Mouse (Mus musculus): ENCODE measurements around the gene Nek6. TPM values are rescaled to one million over a fixed set of nuclear protein-coding genes. Genes with fewer than 3 reads are reported as not detected.

Gene Nek6
- polyA plus RNA-seq, 1 experiment from 2014 or later = 60.8 TPM

GRCm38 (mm10) chr2:38554226-38554995 is 43.0 kb downstream of the Nek6 start:
- Histone ChIP-seq H3K4me2 (no peak overlapping the region), H3K27ac (no peak overlapping the region), H3K4me3 (no peak overlapping the region), H3K9me3 (replicated peaks) (no peaks in the 10 kb centered on the region), H3K27me3 (no peaks in the 10 kb centered on the region), H3K36me3 (peaks cover 18% of the 10 kb centered on the region; the same call in 1 of the 2 replicates), H3K9ac (no peak overlapping the region), H3K4me1 (replicated peaks) (peaks cover 11% of the 10 kb centered on the region)
- ATAC-seq (replicated peaks; ENCODE audit: insufficient number of reproducible peaks, insufficient read depth, low FRiP score, low read depth) = no peak
- WGBS = 81% methylated on average over 19 of the region's 19 CpGs

DNA sequence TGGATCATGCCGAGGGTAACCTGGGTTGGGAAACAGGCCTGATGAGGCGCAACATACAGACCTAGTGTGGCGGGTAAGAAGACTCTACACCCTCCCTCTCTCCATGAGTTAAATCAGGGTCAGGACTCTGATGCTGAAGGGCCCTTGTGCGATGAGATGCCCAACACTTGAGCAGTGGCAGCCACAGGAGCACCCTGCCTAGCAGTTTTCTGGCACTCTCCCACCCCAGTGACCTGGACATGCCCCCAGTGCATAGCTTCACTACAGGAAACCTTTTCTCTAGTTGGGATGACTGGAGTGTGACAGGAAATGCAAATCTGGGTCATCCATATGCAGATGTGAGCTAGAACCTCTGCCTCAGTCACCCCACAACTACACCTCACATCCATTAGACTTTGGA is 44.2 kb downstream of the Nek6 start:
- H3K4me3 ChIP-seq = no peak overlapping the region
- no peak overlapping the region for H3K9ac ChIP-seq
- H3K27ac ChIP-seq = no peak overlapping the region
- WGBS = 86% methylated on average over 4 of the region's 4 CpGs
- peaks cover 15% of the 10 kb centered on the region for H3K4me1 ChIP-seq (replicated peaks)
- no peaks in the 10 kb centered on the region for H3K9me3 ChIP-seq (replicated peaks)
- H3K36me3 ChIP-seq = peaks cover 29% of the 10 kb centered on the region; the same call in 1 of the 2 replicates
- ATAC-seq (replicated peaks; ENCODE audit: insufficient number of reproducible peaks, insufficient read depth, low FRiP score, low read depth) = no peak
- H3K4me2 ChIP-seq = no peak overlapping the region
- no peaks in the 10 kb centered on the region for H3K27me3 ChIP-seq

- no peaks in the 10 kb centered on the region for H3K27me3 ChIP-seq
- peaks cover 16% of the 10 kb centered on the region for H3K4me1 ChIP-seq (replicated peaks)
- WGBS = 73% methylated on average over 3 of the region's 3 CpGs
- no peak overlapping the region for H3K4me3 ChIP-seq
- peaks cover 36% of the 10 kb centered on the region for H3K36me3 ChIP-seq
- no peak overlapping the region for H3K4me2 ChIP-seq
- ATAC-seq (replicated peaks; ENCODE audit: insufficient number of reproducible peaks, insufficient read depth, low FRiP score, low read depth) = no peak
- no peak overlapping the region for H3K9ac ChIP-seq
- H3K9me3 ChIP-seq (replicated peaks) = no peaks in the 10 kb centered on the region
- H3K27ac ChIP-seq = no peak overlapping the region
Observed at GRCm38 (mm10) chr2:38556721-38557120, 45.3 kb downstream of the Nek6 start.

DNA sequence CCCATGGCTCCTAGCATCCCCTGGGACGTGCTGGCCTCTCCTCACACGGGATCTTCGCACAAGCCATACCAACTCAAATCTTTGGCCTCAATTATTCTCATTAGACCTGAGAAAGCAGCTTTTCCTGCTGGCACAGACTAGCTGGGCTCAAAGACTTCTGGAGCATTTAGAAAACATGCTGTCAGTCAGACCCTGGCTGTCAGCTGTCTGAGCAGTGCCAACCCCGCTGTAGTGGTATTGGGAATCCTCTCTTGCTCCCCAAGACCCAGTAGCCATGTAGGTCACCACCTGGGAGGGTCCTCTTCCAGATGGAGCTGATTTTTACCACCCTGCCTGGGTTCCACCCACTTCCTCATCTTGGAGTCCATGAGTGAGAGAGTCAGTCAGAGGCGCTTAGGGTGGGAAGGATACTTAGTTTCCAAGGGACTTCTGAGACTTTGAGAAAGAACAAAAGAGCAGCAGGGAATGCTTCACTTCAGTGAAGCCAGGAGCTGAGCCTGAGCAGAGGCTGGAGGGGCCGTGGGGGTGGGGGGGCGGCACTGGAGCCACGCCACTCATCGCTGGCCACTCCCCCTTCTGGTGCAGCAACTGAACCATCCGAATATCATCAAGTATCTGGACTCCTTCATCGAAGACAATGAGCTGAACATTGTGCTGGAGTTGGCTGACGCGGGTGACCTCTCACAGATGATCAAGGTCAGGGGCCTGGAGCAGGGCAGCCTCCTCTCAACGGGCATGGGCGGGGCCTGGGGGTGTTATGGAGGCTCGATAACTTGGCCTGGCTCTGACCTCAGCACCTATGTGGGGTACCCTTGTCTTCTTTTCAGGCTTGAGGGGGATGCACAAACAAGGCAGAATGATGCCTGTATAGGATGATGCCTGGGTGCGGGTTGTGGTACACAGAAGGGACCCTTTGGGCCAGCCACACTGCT is 49.1 kb downstream of the Nek6 start:
- H3K4me2 ChIP-seq = no peak overlapping the region
- H3K9ac ChIP-seq = no peak overlapping the region
- peaks cover 13% of the 10 kb centered on the region for H3K4me1 ChIP-seq (replicated peaks)
- peaks cover 36% of the 10 kb centered on the region for H3K36me3 ChIP-seq
- no peaks in the 10 kb centered on the region for H3K9me3 ChIP-seq (replicated peaks)
- no peak overlapping the region for H3K27ac ChIP-seq
- no peak for ATAC-seq (replicated peaks; ENCODE audit: insufficient number of reproducible peaks, insufficient read depth, low FRiP score, low read depth)
- WGBS = 74% methylated on average over 17 of the region's 17 CpGs
- H3K4me3 ChIP-seq = no peak overlapping the region
- H3K27me3 ChIP-seq = no peaks in the 10 kb centered on the region

GRCm38 (mm10) chr2:38562596-38562995 is 51.2 kb downstream of the Nek6 start:
- H3K4me1 ChIP-seq (replicated peaks) = peaks cover 5% of the 10 kb centered on the region; the same call in 1 of the 2 replicates
- ATAC-seq (replicated peaks; ENCODE audit: insufficient number of reproducible peaks, insufficient read depth, low FRiP score, low read depth) = no peak
- H3K9me3 ChIP-seq (replicated peaks) = no peaks in the 10 kb centered on the region
- no peak overlapping the region for H3K4me3 ChIP-seq
- WGBS = 87% methylated on average over 4 of the region's 4 CpGs
- H3K9ac ChIP-seq = no peak overlapping the region
- H3K36me3 ChIP-seq = peaks cover 44% of the 10 kb centered on the region
- H3K27ac ChIP-seq = no peak overlapping the region
- no peaks in the 10 kb centered on the region for H3K27me3 ChIP-seq
- H3K4me2 ChIP-seq = no peak overlapping the region

GRCm38 (mm10) chr2:38571971-38572601 is 60.6 kb downstream of the Nek6 start:
- H3K27ac ChIP-seq = no peak overlapping the region
- no peak overlapping the region for H3K4me3 ChIP-seq
- H3K9me3 ChIP-seq (replicated peaks) = no peaks in the 10 kb centered on the region
- no peaks in the 10 kb centered on the region for H3K4me1 ChIP-seq (replicated peaks)
- ATAC-seq (replicated peaks; ENCODE audit: insufficient number of reproducible peaks, insufficient read depth, low FRiP score, low read depth) = no peak
- no peak overlapping the region for H3K9ac ChIP-seq
- 86% methylated on average over 23 of the region's 23 CpGs for WGBS
- no peak overlapping the region for H3K4me2 ChIP-seq
- H3K27me3 ChIP-seq = no peaks in the 10 kb centered on the region
- peaks cover 31% of the 10 kb centered on the region for H3K36me3 ChIP-seq

DNA sequence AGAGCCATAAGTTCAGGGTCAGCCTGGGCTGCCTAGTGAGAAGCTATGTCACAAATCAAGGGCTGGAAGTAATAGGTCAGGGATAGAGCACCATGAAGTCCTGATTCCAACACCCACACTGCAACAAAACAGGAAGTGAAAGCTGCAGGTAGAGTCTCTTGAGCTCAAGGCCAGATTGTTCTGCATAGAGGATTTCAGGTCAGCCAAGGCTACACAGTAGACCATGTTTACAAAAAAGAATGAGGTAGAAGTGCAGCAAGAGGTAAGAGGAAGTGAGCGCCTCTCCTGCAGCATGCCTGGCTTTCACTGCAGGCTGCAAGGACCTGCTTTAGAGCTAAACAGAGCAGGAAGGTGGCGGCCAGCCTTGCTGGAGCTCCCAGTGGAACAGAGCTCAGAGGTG is 63.3 kb downstream of the Nek6 start:
- Histone ChIP-seq H3K9ac (no peak overlapping the region), H3K4me1 (replicated peaks) (no peaks in the 10 kb centered on the region), H3K36me3 (peaks cover 28% of the 10 kb centered on the region; the same call in 1 of the 2 replicates), H3K27ac (no peak overlapping the region), H3K9me3 (replicated peaks) (no peaks in the 10 kb centered on the region), H3K4me2 (no peak overlapping the region), H3K4me3 (no peak overlapping the region), H3K27me3 (no peaks in the 10 kb centered on the region)
- ATAC-seq (replicated peaks; ENCODE audit: insufficient number of reproducible peaks, insufficient read depth, low FRiP score, low read depth) = no peak
- 89% methylated on average over 2 of the region's 2 CpGs for WGBS

DNA sequence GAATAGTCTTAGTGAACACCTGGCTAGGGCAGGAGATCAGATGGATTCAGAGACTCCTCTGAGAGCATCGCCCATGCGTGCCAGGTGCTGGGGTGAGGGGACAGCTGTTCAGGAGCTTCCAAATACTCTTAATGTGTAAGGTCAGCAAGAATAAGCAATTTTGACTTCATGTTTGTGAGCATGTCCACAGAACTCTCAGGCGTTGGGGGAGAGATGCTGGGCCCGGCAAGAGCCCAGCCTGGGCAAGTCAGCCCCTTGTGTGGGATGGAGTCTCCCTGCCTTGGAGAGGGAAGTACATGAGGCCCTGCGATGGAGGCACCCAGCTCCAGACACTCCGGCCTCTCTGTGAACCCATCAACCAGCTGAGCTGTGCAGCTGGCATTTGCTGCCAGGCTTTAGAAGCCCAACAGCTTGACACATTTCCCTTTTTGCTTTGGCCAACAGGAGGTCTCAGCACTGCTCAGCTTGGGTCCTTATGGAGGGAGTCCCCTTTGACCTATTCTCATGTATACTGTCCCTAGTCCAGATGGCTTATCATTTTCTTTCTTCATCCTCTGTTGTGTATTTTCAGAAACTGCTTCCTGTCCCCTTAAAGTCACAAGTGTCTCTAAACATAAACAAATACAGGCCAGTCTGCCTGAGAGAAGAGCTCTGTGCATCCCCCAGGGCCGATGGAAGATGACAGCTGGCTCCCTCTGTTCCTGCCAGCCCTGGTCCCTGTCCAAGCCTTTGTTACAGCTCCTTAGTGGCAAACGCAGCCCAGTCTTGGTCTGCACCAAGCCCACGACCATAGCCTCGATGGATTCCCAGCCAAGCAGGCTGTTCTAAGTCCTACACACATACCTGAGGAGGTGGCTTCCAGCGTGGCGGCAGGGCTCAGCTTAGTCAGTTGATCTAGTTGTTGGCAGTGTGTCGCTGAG is 67.4 kb downstream of the Nek6 start:
- no peaks in the 10 kb centered on the region for H3K27me3 ChIP-seq
- H3K4me2 ChIP-seq = no peak overlapping the region
- H3K9ac ChIP-seq = no peak overlapping the region
- peaks cover 20% of the 10 kb centered on the region; the same call in 1 of the 2 replicates for H3K36me3 ChIP-seq
- no peak overlapping the region for H3K4me3 ChIP-seq
- H3K4me1 ChIP-seq (replicated peaks) = peaks cover 3% of the 10 kb centered on the region; the same call in 1 of the 2 replicates
- H3K9me3 ChIP-seq (replicated peaks) = no peaks in the 10 kb centered on the region
- WGBS = 62% methylated on average over 13 of the region's 13 CpGs
- H3K27ac ChIP-seq = no peak overlapping the region
- ATAC-seq (replicated peaks; ENCODE audit: insufficient number of reproducible peaks, insufficient read depth, low FRiP score, low read depth) = no peak

DNA sequence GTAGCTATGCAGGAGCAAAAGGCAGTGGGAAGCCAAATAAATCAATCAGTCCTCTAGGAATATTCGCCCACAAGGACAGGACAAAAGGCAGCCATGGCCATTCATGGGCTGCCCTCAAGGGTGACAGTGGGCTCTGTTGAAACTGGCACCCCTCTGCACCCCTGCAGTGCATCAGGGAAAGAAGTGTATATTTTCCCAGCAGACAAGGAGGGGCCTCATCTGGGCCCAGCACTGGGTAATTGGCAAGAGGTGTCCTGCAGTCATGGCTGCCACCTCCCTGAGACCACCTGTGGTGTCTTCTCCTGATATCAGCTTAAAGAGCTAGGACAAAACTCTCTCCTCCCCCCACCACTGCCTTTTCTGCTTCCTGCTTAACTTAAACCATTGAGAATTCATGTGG is 68.1 kb downstream of the Nek6 start:
- Histone ChIP-seq H3K9me3 (replicated peaks) (no peaks in the 10 kb centered on the region), H3K4me1 (replicated peaks) (peaks cover 3% of the 10 kb centered on the region), H3K36me3 (peaks cover 21% of the 10 kb centered on the region; the same call in 1 of the 2 replicates), H3K9ac (no peak overlapping the region), H3K27ac (no peak overlapping the region), H3K27me3 (no peaks in the 10 kb centered on the region), H3K4me3 (no peak overlapping the region), H3K4me2 (no peak overlapping the region)
- 94% methylated on average over 1 of the region's 1 CpGs for whole genome bisulfite sequencing
- no peak for ATAC-seq (replicated peaks; ENCODE audit: insufficient number of reproducible peaks, insufficient read depth, low FRiP score, low read depth)

DNA sequence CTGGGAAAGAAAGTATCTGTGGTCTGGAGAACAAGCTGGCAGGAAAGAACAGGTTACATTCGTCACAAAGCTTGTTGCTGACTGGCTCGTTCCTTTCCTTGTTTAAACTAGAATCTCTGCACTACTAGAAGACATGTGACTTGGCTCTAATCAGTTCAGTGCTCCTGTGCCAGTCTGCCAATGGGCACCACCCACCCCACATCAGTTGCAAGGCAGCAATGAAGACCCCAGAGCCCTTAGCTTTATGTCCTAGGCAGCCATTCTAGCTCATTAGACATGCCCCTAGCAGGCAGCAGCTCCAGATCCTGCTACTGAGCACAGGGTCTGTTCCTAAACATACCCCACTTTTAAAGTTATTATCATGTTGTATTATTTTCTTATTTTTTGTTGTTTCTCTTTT is 72.5 kb downstream of the Nek6 start:
- H3K27me3 ChIP-seq = no peaks in the 10 kb centered on the region
- H3K4me2 ChIP-seq = no peak overlapping the region
- ATAC-seq (replicated peaks; ENCODE audit: insufficient number of reproducible peaks, insufficient read depth, low FRiP score, low read depth) = no peak
- H3K36me3 ChIP-seq = peaks cover 32% of the 10 kb centered on the region
- H3K4me1 ChIP-seq (replicated peaks) = peaks cover 13% of the 10 kb centered on the region
- H3K9ac ChIP-seq = no peak overlapping the region
- no peak overlapping the region for H3K4me3 ChIP-seq
- H3K9me3 ChIP-seq (replicated peaks) = no peaks in the 10 kb centered on the region
- H3K27ac ChIP-seq = no peak overlapping the region
- WGBS = 64% methylated on average over 2 of the region's 2 CpGs

All from heart, embryonic 15.5 days (tissue).